Mouse (Mus musculus): ENCODE results near the gene Dhodh. TPM values are rescaled to one million over a fixed set of nuclear protein-coding genes. Genes with fewer than 3 reads are reported as not detected.
A peak's percentile ranks its signal among the peaks of the same experiment; 100 is the strongest.

Dhodh gene
- polyA plus RNA-seq, 1 experiment from 2014 or later, result 45.9 TPM

- WGBS, result 83% methylated on average over 5 of the region's 5 CpGs
- no peak overlapping the region for H3K27ac ChIP-seq (ENCODE audit: low read depth, low read length)
- no peak for DNase-seq (ENCODE audit: low spot score)
- no peaks in the 10 kb centered on the region for H3K36me3 ChIP-seq (ENCODE audit: control insufficient read depth, insufficient read depth, low read length)
- no peak overlapping the region for H3K4me2 ChIP-seq (ENCODE audit: low read depth)
- H3K27me3 ChIP-seq (ENCODE audit: control insufficient read depth, insufficient read depth, low read length), result no peaks in the 10 kb centered on the region
- H3K9me3 ChIP-seq (ENCODE audit: control insufficient read depth, low read length), result no peaks in the 10 kb centered on the region
- no peak overlapping the region for H3K9ac ChIP-seq (ENCODE audit: low read length)
- no peak overlapping the region for H3K4me3 ChIP-seq (ENCODE audit: low read depth, low read length)
- H3K4me1 ChIP-seq (ENCODE audit: control insufficient read depth, insufficient read depth, low read length), result no peaks in the 10 kb centered on the region
- ATAC-seq (ENCODE audit: insufficient read depth, low FRiP score, low TSS enrichment), result no peak
Observed at GRCm38 (mm10) chr8:109632498-109632897, 24.0 kb upstream of the Dhodh start.

GRCm38 (mm10) chr8:109628638-109629037 is 20.2 kb upstream of the Dhodh start:
- no peak overlapping the region for H3K27ac ChIP-seq (ENCODE audit: low read depth, low read length)
- no peak overlapping the region for H3K4me3 ChIP-seq (ENCODE audit: low read depth, low read length)
- no peaks in the 10 kb centered on the region for H3K27me3 ChIP-seq (ENCODE audit: control insufficient read depth, insufficient read depth, low read length)

GRCm38 (mm10) chr8:109615569-109615968 is 7.1 kb upstream of the Dhodh start:
- H3K4me1 ChIP-seq (ENCODE audit: control insufficient read depth, insufficient read depth, low read length), result no peaks in the 10 kb centered on the region
- WGBS, result 88% methylated on average over 3 of the region's 3 CpGs
- no peaks in the 10 kb centered on the region for H3K9me3 ChIP-seq (ENCODE audit: control insufficient read depth, low read length)
- no peaks in the 10 kb centered on the region for H3K27me3 ChIP-seq (ENCODE audit: control insufficient read depth, insufficient read depth, low read length)
- H3K4me2 ChIP-seq (ENCODE audit: low read depth), result no peak overlapping the region
- no peak overlapping the region for H3K27ac ChIP-seq (ENCODE audit: low read depth, low read length)
- H3K4me3 ChIP-seq (ENCODE audit: low read depth, low read length), result no peak overlapping the region
- ATAC-seq (ENCODE audit: insufficient read depth, low FRiP score, low TSS enrichment) (no peak), DNase-seq (ENCODE audit: low spot score) (no peak)
- no peak overlapping the region for H3K9ac ChIP-seq (ENCODE audit: low read length)
- H3K36me3 ChIP-seq (ENCODE audit: control insufficient read depth, insufficient read depth, low read length), result no peaks in the 10 kb centered on the region

More at GRCm38 (mm10) chr8:109628638-109629037, 20.2 kb upstream of the Dhodh start:
- DNase-seq (ENCODE audit: low spot score) (no peak), ATAC-seq (ENCODE audit: insufficient read depth, low FRiP score, low TSS enrichment) (no peak)
- Histone ChIP-seq H3K36me3 (ENCODE audit: control insufficient read depth, insufficient read depth, low read length) (no peaks in the 10 kb centered on the region), H3K9me3 (ENCODE audit: control insufficient read depth, low read length) (no peaks in the 10 kb centered on the region), H3K9ac (ENCODE audit: low read length) (no peak overlapping the region), H3K4me2 (ENCODE audit: low read depth) (no peak overlapping the region), H3K4me1 (ENCODE audit: control insufficient read depth, insufficient read depth, low read length) (no peaks in the 10 kb centered on the region)
- WGBS, result 77% methylated on average over 6 of the region's 6 CpGs

- DNase-seq (ENCODE audit: low spot score) (no peak), ATAC-seq (ENCODE audit: insufficient read depth, low FRiP score, low TSS enrichment) (no peak)
- no peaks in the 10 kb centered on the region for H3K36me3 ChIP-seq (ENCODE audit: control insufficient read depth, insufficient read depth, low read length)
- WGBS, result 63% methylated on average over 27 of the region's 27 CpGs
- no peak within 1 kb of the TSS for H3K4me2 ChIP-seq (ENCODE audit: low read depth)
- H3K27me3 ChIP-seq (ENCODE audit: control insufficient read depth, insufficient read depth, low read length), result no peaks in the 10 kb centered on the region
- no peaks in the 10 kb centered on the region for H3K9me3 ChIP-seq (ENCODE audit: control insufficient read depth, low read length)
- no peak within 1 kb of the TSS for H3K4me3 ChIP-seq (ENCODE audit: low read depth, low read length)
- H3K4me1 ChIP-seq (ENCODE audit: control insufficient read depth, insufficient read depth, low read length), result no peaks in the 10 kb centered on the region
- no peak within 1 kb of the TSS for H3K9ac ChIP-seq (ENCODE audit: low read length)
- H3K27ac ChIP-seq (ENCODE audit: low read depth, low read length), result no peak within 1 kb of the TSS
Observed at GRCm38 (mm10) chr8:109614243-109615210, 6.1 kb upstream of the Dhodh start, which contains the start of gene Pkd1l3. Gene Pkd1l3 (plus strand): TSS chr8:109614517.

GRCm38 (mm10) chr8:109609153-109609502 is 655 bp upstream of the Dhodh start:
- 24% methylated on average over 5 of the region's 5 CpGs for WGBS
- peak overlapping the region; percentile 36 for H3K4me3 ChIP-seq (ENCODE audit: low read depth, low read length)
- H3K9ac ChIP-seq (ENCODE audit: low read length), result peak overlapping the region; percentile 57
- H3K27ac ChIP-seq (ENCODE audit: low read depth, low read length), result peak overlapping the region; percentile 84
- ATAC-seq (ENCODE audit: insufficient read depth, low FRiP score, low TSS enrichment), result no peak
- no peak for DNase-seq (ENCODE audit: low spot score)
- H3K36me3 ChIP-seq (ENCODE audit: control insufficient read depth, insufficient read depth, low read length), result no peaks in the 10 kb centered on the region
- no peaks in the 10 kb centered on the region for H3K9me3 ChIP-seq (ENCODE audit: control insufficient read depth, low read length)
- H3K4me2 ChIP-seq (ENCODE audit: low read depth), result peak overlapping the region; percentile 50
- no peaks in the 10 kb centered on the region for H3K27me3 ChIP-seq (ENCODE audit: control insufficient read depth, insufficient read depth, low read length)
- peaks cover 8% of the 10 kb centered on the region; the same call in 1 of the 2 replicates for H3K4me1 ChIP-seq (ENCODE audit: control insufficient read depth, insufficient read depth, low read length)

GRCm38 (mm10) chr8:109607650-109608049 is 823 bp downstream of the Dhodh start:
- no peaks in the 10 kb centered on the region for H3K36me3 ChIP-seq (ENCODE audit: control insufficient read depth, insufficient read depth, low read length)
- DNase-seq (ENCODE audit: low spot score), result no peak
- ATAC-seq (ENCODE audit: insufficient read depth, low FRiP score, low TSS enrichment), result no peak
- no peak overlapping the region for H3K27ac ChIP-seq (ENCODE audit: low read depth, low read length)
- no peaks in the 10 kb centered on the region for H3K27me3 ChIP-seq (ENCODE audit: control insufficient read depth, insufficient read depth, low read length)
- peaks cover 8% of the 10 kb centered on the region; the same call in 1 of the 2 replicates for H3K4me1 ChIP-seq (ENCODE audit: control insufficient read depth, insufficient read depth, low read length)
- no peaks in the 10 kb centered on the region for H3K9me3 ChIP-seq (ENCODE audit: control insufficient read depth, low read length)
- 17% methylated on average over 12 of the region's 12 CpGs for WGBS
- H3K9ac ChIP-seq (ENCODE audit: low read length), result peak overlapping the region; percentile 19
- peak overlapping the region; percentile 50 for H3K4me2 ChIP-seq (ENCODE audit: low read depth)
- H3K4me3 ChIP-seq (ENCODE audit: low read depth, low read length), result peak overlapping the region; percentile 36

GRCm38 (mm10) chr8:109606725-109607124 is 1.7 kb downstream of the Dhodh start:
- no peaks in the 10 kb centered on the region for H3K27me3 ChIP-seq (ENCODE audit: control insufficient read depth, insufficient read depth, low read length)
- no peak for ATAC-seq (ENCODE audit: insufficient read depth, low FRiP score, low TSS enrichment)
- WGBS, result 84% methylated on average over 2 of the region's 2 CpGs
- no peak for DNase-seq (ENCODE audit: low spot score)
- H3K36me3 ChIP-seq (ENCODE audit: control insufficient read depth, insufficient read depth, low read length), result peaks cover 2% of the 10 kb centered on the region; the same call in 1 of the 2 replicates
- H3K4me2 ChIP-seq (ENCODE audit: low read depth), result no peak overlapping the region
- no peak overlapping the region for H3K27ac ChIP-seq (ENCODE audit: low read depth, low read length)
- H3K4me3 ChIP-seq (ENCODE audit: low read depth, low read length), result no peak overlapping the region
- H3K4me1 ChIP-seq (ENCODE audit: control insufficient read depth, insufficient read depth, low read length), result peaks cover 8% of the 10 kb centered on the region; the same call in 1 of the 2 replicates
- no peak overlapping the region for H3K9ac ChIP-seq (ENCODE audit: low read length)
- no peaks in the 10 kb centered on the region for H3K9me3 ChIP-seq (ENCODE audit: control insufficient read depth, low read length)

GRCm38 (mm10) chr8:109595854-109596253 is 12.6 kb downstream of the Dhodh start:
- Histone ChIP-seq H3K36me3 (ENCODE audit: control insufficient read depth, insufficient read depth, low read length) (peaks cover 6% of the 10 kb centered on the region), H3K27ac (ENCODE audit: low read depth, low read length) (no peak overlapping the region), H3K4me3 (ENCODE audit: low read depth, low read length) (no peak overlapping the region), H3K27me3 (ENCODE audit: control insufficient read depth, insufficient read depth, low read length) (no peaks in the 10 kb centered on the region), H3K9me3 (ENCODE audit: control insufficient read depth, low read length) (no peaks in the 10 kb centered on the region), H3K4me1 (ENCODE audit: control insufficient read depth, insufficient read depth, low read length) (no peaks in the 10 kb centered on the region), H3K4me2 (ENCODE audit: low read depth) (no peak overlapping the region), H3K9ac (ENCODE audit: low read length) (no peak overlapping the region)
- 56% methylated on average over 8 of the region's 8 CpGs for WGBS
- peak; percentile 61 for DNase-seq (ENCODE audit: low spot score)
- no peak; the same call in 1 of the 2 replicates for ATAC-seq (ENCODE audit: insufficient read depth, low FRiP score, low TSS enrichment)

Data from neural tube, embryonic 11.5 days (tissue).